Mouse (Mus musculus) liver, embryonic 16.5 days (tissue): Measurements from ENCODE around the gene Man2a2. TPM values are rescaled to one million over a fixed set of nuclear protein-coding genes. Genes with fewer than 3 reads are reported as not detected.

Source experiments
- ATAC-seq: fragments of 200-750 bp; cut with Nextera tagmentation; 2 replicates; pipeline ENCODE4 v1.8.0; 2017; ENCODE audit warnings: low read depth, mild to moderate bottlenecking, moderate number of reproducible peaks, moderate library complexity
- H3K27ac ChIP-seq: fragments of 300-500 bp; sonication (generic); 2 replicates; pipeline ENCODE4 v1.5.1; 2014; ENCODE audit warnings: mild to moderate bottlenecking, low read length
- H3K27me3 ChIP-seq: fragments of 300-500 bp; sonication (generic); 2 replicates; pipeline ENCODE4 v1.6.1; 2014; ENCODE audit warnings: low read depth, low read length, mixed read lengths; ENCODE audit not compliant: control insufficient read depth, insufficient read depth
- H3K36me3 ChIP-seq: fragments of 300-500 bp; sonication (generic); 2 replicates; pipeline ENCODE4 v1.6.1; 2014; ENCODE audit warnings: mild to moderate bottlenecking; ENCODE audit not compliant: control insufficient read depth, insufficient read depth
- H3K4me1 ChIP-seq: fragments of 300-500 bp; sonication (generic); 2 replicates; pipeline ENCODE4 v1.6.1; 2014; ENCODE audit warnings: low read depth, low read length, mixed read lengths; ENCODE audit not compliant: control insufficient read depth
- H3K4me2 ChIP-seq: fragments of 300-500 bp; sonication (generic); 2 replicates; pipeline ENCODE4 v1.6.1; 2014; ENCODE audit warnings: low read depth, low read length, mixed read lengths
- H3K4me3 ChIP-seq: fragments of 300-500 bp; sonication (generic); 2 replicates; pipeline ENCODE4 v1.5.1; 2014; ENCODE audit warnings: low read depth, mild to moderate bottlenecking, low read length
- H3K9ac ChIP-seq: fragments of 300-500 bp; sonication (generic); 2 replicates; pipeline ENCODE4 v1.6.1; 2014; ENCODE audit warnings: low read depth, low read length
- H3K9me3 ChIP-seq: fragments of 300-500 bp; sonication (generic); replicated peaks from 2 replicates; pipeline ENCODE4 v1.6.1; 2016; ENCODE audit warnings: low read length; ENCODE audit not compliant: control insufficient read depth
- WGBS: fragments of 180-500 bp; shearing (Covaris S2); extraction: QIAGEN DNeasy Blood & Tissue Kit; methylation state at CpG from one replicate; pipeline ENCODE4 v1.1.7; 2014; ENCODE audit not compliant: insufficient replicate concordance; 5-methylcytosine and 5-hydroxymethylcytosine counted together
- polyA plus RNA-seq: library from polyadenylated mRNA; unstranded; fragments of >200 nt; fragmentation: Nextera tagmentation; extraction: Ambion mirVana; gene quantifications from 2 replicates; pipeline ENCODE4 v1.2.1, GENCODE M21; 2015

The Man2a2 gene
- polyA plus RNA-seq, 1 experiment from 2014 or later: 3.1 TPM

- H3K9me3 ChIP-seq: no peaks in the 10 kb centered on the region
- peak within 1 kb of the TSS; percentile 80 for H3K27ac ChIP-seq
- peak within 1 kb of the TSS; percentile 74 for H3K4me2 ChIP-seq
- peaks cover 28% of the 10 kb centered on the region for H3K4me1 ChIP-seq
- H3K36me3 ChIP-seq: peaks cover 3% of the 10 kb centered on the region
- H3K4me3 ChIP-seq: peak within 1 kb of the TSS; percentile 74
- whole genome bisulfite sequencing: 2% methylated on average over 11 of the region's 11 CpGs
- H3K9ac ChIP-seq: peak within 1 kb of the TSS; percentile 76
- peak; percentile 56 for ATAC-seq
- no peaks in the 10 kb centered on the region for H3K27me3 ChIP-seq
These were observed 30.4 kb downstream of the Man2a2 start, which contains the start of gene Unc45a for GRCm38 (mm10) chr7:80340793-80341192. Gene Unc45a (minus strand): TSS chr7:80341005.

- peak; percentile 98 for ATAC-seq
- Histone ChIP-seq H3K36me3 (peaks cover 3% of the 10 kb centered on the region), H3K9me3 (no peaks in the 10 kb centered on the region), H3K4me2 (peak overlapping the region; percentile 74), H3K4me3 (peak overlapping the region; percentile 74), H3K27me3 (no peaks in the 10 kb centered on the region), H3K4me1 (peaks cover 28% of the 10 kb centered on the region), H3K9ac (peak overlapping the region; percentile 76), H3K27ac (peak overlapping the region; percentile 80)
- WGBS: under 1% methylated on average over 45 of the region's 45 CpGs
These were observed 31.2 kb downstream of the Man2a2 start for GRCm38 (mm10) chr7:80339793-80340628.

- no peak for ATAC-seq
- Histone ChIP-seq H3K4me2 (peak overlapping the region; percentile 74), H3K9me3 (no peaks in the 10 kb centered on the region), H3K4me3 (peak overlapping the region; percentile 74), H3K9ac (peak overlapping the region; percentile 73), H3K27ac (no peak overlapping the region), H3K4me1 (peaks cover 28% of the 10 kb centered on the region), H3K36me3 (peaks cover 3% of the 10 kb centered on the region), H3K27me3 (no peaks in the 10 kb centered on the region)
- WGBS: 11% methylated on average over 15 of the region's 17 CpGs
These were observed 31.8 kb downstream of the Man2a2 start for GRCm38 (mm10) chr7:80339371-80339770.

- Histone ChIP-seq H3K4me3 (no peak overlapping the region), H3K9me3 (peaks cover 3% of the 10 kb centered on the region; the same call in 1 of the 2 replicates), H3K4me2 (no peak overlapping the region), H3K9ac (no peak overlapping the region), H3K27me3 (no peaks in the 10 kb centered on the region), H3K27ac (no peak overlapping the region), H3K36me3 (peaks cover 16% of the 10 kb centered on the region), H3K4me1 (peaks cover 16% of the 10 kb centered on the region)
- no peak for ATAC-seq
- WGBS: 71% methylated on average over 3 of the region's 3 CpGs
These were observed 34.2 kb downstream of the Man2a2 start for GRCm38 (mm10) chr7:80336932-80337331.

GRCm38 (mm10) chr7:80334848-80335247 lies 36.3 kb downstream of the Man2a2 start:
- peaks cover 22% of the 10 kb centered on the region for H3K36me3 ChIP-seq
- H3K4me3 ChIP-seq: no peak overlapping the region
- no peak overlapping the region for H3K27ac ChIP-seq
- ATAC-seq: no peak
- H3K4me2 ChIP-seq: no peak overlapping the region
- peaks cover 3% of the 10 kb centered on the region; the same call in 1 of the 2 replicates for H3K9me3 ChIP-seq
- peaks cover 5% of the 10 kb centered on the region for H3K4me1 ChIP-seq
- 81% methylated on average over 4 of the region's 4 CpGs for WGBS
- no peak overlapping the region for H3K9ac ChIP-seq
- H3K27me3 ChIP-seq: no peaks in the 10 kb centered on the region

- no peak overlapping the region for H3K9ac ChIP-seq
- no peaks in the 10 kb centered on the region for H3K27me3 ChIP-seq
- no peak overlapping the region for H3K27ac ChIP-seq
- H3K4me3 ChIP-seq: no peak overlapping the region
- H3K9me3 ChIP-seq: peaks cover 3% of the 10 kb centered on the region; the same call in 1 of the 2 replicates
- peaks cover 22% of the 10 kb centered on the region for H3K36me3 ChIP-seq
- 86% methylated on average over 19 of the region's 19 CpGs for WGBS
- no peaks in the 10 kb centered on the region for H3K4me1 ChIP-seq
- ATAC-seq: no peak
- H3K4me2 ChIP-seq: no peak overlapping the region
These were observed 39.7 kb downstream of the Man2a2 start for GRCm38 (mm10) chr7:80331433-80331832.

- no peak for ATAC-seq
- Histone ChIP-seq H3K4me2 (no peak overlapping the region), H3K27me3 (no peaks in the 10 kb centered on the region), H3K4me3 (no peak overlapping the region), H3K4me1 (peaks cover under 1% of the 10 kb centered on the region; the same call in 1 of the 2 replicates), H3K27ac (no peak overlapping the region), H3K36me3 (peaks cover 23% of the 10 kb centered on the region), H3K9ac (no peak overlapping the region), H3K9me3 (peaks cover 3% of the 10 kb centered on the region; the same call in 1 of the 2 replicates)
- 79% methylated on average over 8 of the region's 8 CpGs for WGBS
These were observed 40.9 kb downstream of the Man2a2 start for GRCm38 (mm10) chr7:80330278-80330677.

GRCm38 (mm10) chr7:80326076-80326475 lies 45.1 kb downstream of the Man2a2 start:
- no peak for ATAC-seq
- Histone ChIP-seq H3K27me3 (no peaks in the 10 kb centered on the region), H3K4me1 (peaks cover 15% of the 10 kb centered on the region), H3K36me3 (peaks cover 6% of the 10 kb centered on the region), H3K27ac (no peak overlapping the region), H3K9ac (no peak overlapping the region), H3K4me3 (no peak overlapping the region), H3K4me2 (no peak overlapping the region), H3K9me3 (no peaks in the 10 kb centered on the region)
- 90% methylated on average over 19 of the region's 19 CpGs for WGBS

- Histone ChIP-seq H3K27ac (peak overlapping the region; percentile 18), H3K4me2 (no peak overlapping the region)
These were observed 45.8 kb downstream of the Man2a2 start for GRCm38 (mm10) chr7:80325292-80325868.

More at GRCm38 (mm10) chr7:80325292-80325868, 45.8 kb downstream of the Man2a2 start:
- Histone ChIP-seq H3K9ac (no peak overlapping the region), H3K4me3 (no peak overlapping the region), H3K9me3 (no peaks in the 10 kb centered on the region), H3K36me3 (peaks cover 6% of the 10 kb centered on the region), H3K27me3 (no peaks in the 10 kb centered on the region), H3K4me1 (peaks cover 15% of the 10 kb centered on the region)
- no peak for ATAC-seq
- WGBS: 89% methylated on average over 16 of the region's 16 CpGs
